In the genomic region with DNA sequence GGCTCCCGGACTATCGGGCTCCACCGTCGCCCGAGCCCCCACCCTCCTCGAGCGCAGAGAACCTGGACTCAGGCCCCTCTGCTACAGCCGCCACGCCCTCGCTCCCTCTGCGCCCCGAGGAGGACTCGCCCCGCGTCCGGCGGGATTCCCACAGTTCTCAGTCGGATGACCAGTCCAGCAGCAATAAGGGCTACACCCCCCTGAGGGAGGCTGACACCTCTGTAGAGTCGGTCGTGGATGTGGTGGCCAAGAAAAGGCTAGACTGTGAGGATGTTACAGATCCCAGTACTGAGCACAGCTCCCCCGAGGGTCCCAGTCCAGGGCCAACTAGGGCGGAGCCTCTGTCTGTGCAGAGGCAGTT, we compare ENCODE assay signal across 9 mouse cellular contexts. TPM values are rescaled to one million over a fixed set of nuclear protein-coding genes. Genes with fewer than 3 reads are reported as not detected.
DNase-seq lines count a peak whose midpoint lies in the region; ATAC-seq and TF ChIP-seq lines count a peak whose summit lies in the region.
"Had no signal": no experiment of that assay in that cellular context is flagged by ENCODE, and none has a peak within 500 bp of the region (broad histone marks: within the 10 kb centered on the region; RNA-seq: fewer than 3 reads in every experiment).

No protein-coding gene starts in this region.

- H3K9ac ChIP-seq in lung, embryonic 14.5 days = peak overlapping the region; percentile 52
- peak overlapping the region; percentile 57 for H3K9ac ChIP-seq in forebrain, embryonic 15.5 days (replicated peaks)
- H3K9ac ChIP-seq in limb, embryonic 12.5 days (replicated peaks) = peak overlapping the region; percentile 67

- no peak for ATAC-seq in lung, embryonic 14.5 days (ENCODE audit: insufficient read depth)
- peak; percentile 45 for ATAC-seq in forebrain, embryonic 15.5 days (replicated peaks)
- peak; percentile 61; the same call in 1 of the 2 replicates for ATAC-seq in limb, embryonic 12.5 days (ENCODE audit: insufficient number of reproducible peaks, insufficient read depth, low FRiP score, low TSS enrichment, low read depth)
- no peak for ATAC-seq in erythroblast, adult 5-6 weeks (replicated peaks; ENCODE audit: low FRiP score, poor library complexity, severe bottlenecking)

- TF ChIP-seq CTCF in lung, embryonic 14.5 days (IDR thresholded peaks at IDR 0.05; ENCODE audit: low read depth) = no peak
- TF ChIP-seq CTCF in small intestine, adult 2 months (IDR thresholded peaks at IDR 0.05; ENCODE audit: extremely low read depth, insufficient read length, insufficient replicate concordance, low read depth, low read length) = no peak

- no peak for TF ChIP-seq POLR2A in small intestine, adult 2 months (IDR thresholded peaks at IDR 0.05; ENCODE audit: low read depth, low read length)

- H3K27ac ChIP-seq in lung, embryonic 14.5 days (ENCODE audit: low read depth) = no peak overlapping the region
- no peak overlapping the region for H3K27ac ChIP-seq in forebrain, embryonic 15.5 days (replicated peaks)
- no peak overlapping the region for H3K27ac ChIP-seq in limb, embryonic 12.5 days
- no peak overlapping the region for H3K27ac ChIP-seq in small intestine, adult 2 months (ENCODE audit: insufficient read depth, low read depth, low read length)

- peak overlapping the region; percentile 53 for H3K4me3 ChIP-seq in lung, embryonic 14.5 days (ENCODE audit: low read depth, low read length)
- peak overlapping the region; percentile 54 for H3K4me3 ChIP-seq in forebrain, embryonic 15.5 days
- H3K4me3 ChIP-seq in limb, embryonic 12.5 days (replicated peaks) = peak overlapping the region; percentile 55
- H3K4me3 ChIP-seq in small intestine, adult 2 months (ENCODE audit: low read depth, low read length) = peak overlapping the region; percentile 51

- H3K4me2 ChIP-seq in lung, embryonic 14.5 days = peak overlapping the region; percentile 98
- peak overlapping the region; percentile 99 for H3K4me2 ChIP-seq in forebrain, embryonic 15.5 days (replicated peaks)
- H3K4me2 ChIP-seq in limb, embryonic 12.5 days = peak overlapping the region; percentile 99

- no peak for DNase-seq in lung, embryonic 14.5 days
- no peak for DNase-seq in lung, postnatal 14 days
- no peak for DNase-seq in thymus, postnatal 0 days (ENCODE audit: low spot score)
- no peak for DNase-seq in gastrocnemius, postnatal 4 days (ENCODE audit: low spot score in 2 of 2)

- H3K36me3 ChIP-seq in lung, embryonic 14.5 days (ENCODE audit: insufficient read depth) = no peaks in the 10 kb centered on the region
- no peaks in the 10 kb centered on the region for H3K36me3 ChIP-seq in forebrain, embryonic 15.5 days
- no peaks in the 10 kb centered on the region for H3K36me3 ChIP-seq in limb, embryonic 12.5 days
- no peaks in the 10 kb centered on the region for H3K36me3 ChIP-seq in small intestine, adult 2 months (ENCODE audit: control insufficient read depth, insufficient read depth, low read length)

- 3% methylated on average over 22 of the region's 22 CpGs for WGBS in lung, embryonic 14.5 days
- 4% methylated on average over 22 of the region's 22 CpGs for WGBS in forebrain, embryonic 15.5 days
- WGBS in limb, embryonic 12.5 days = 2% methylated on average over 22 of the region's 22 CpGs
- 6% methylated on average over 20 of the region's 22 CpGs for WGBS in small intestine, adult 2 months

- peaks cover 6% of the 10 kb centered on the region; the same call in 1 of the 2 replicates for H3K4me1 ChIP-seq in lung, embryonic 14.5 days (ENCODE audit: insufficient read depth)
- peaks cover 26% of the 10 kb centered on the region for H3K4me1 ChIP-seq in forebrain, embryonic 15.5 days
- H3K4me1 ChIP-seq in limb, embryonic 12.5 days (replicated peaks) = peaks cover 35% of the 10 kb centered on the region
- peaks cover 9% of the 10 kb centered on the region for H3K4me1 ChIP-seq in small intestine, adult 2 months (ENCODE audit: control insufficient read depth, insufficient read depth, insufficient read length, low read length)

- H3K9me3 ChIP-seq in lung, embryonic 14.5 days (ENCODE audit: low read depth, low read length) = no peaks in the 10 kb centered on the region
- H3K9me3 ChIP-seq in forebrain, embryonic 15.5 days = no peaks in the 10 kb centered on the region
- no peaks in the 10 kb centered on the region for H3K9me3 ChIP-seq in limb, embryonic 12.5 days

- H3K27me3 ChIP-seq in lung, embryonic 14.5 days (ENCODE audit: insufficient read depth, low read length) = peaks cover 35% of the 10 kb centered on the region
- H3K27me3 ChIP-seq in forebrain, embryonic 15.5 days = peaks cover 10% of the 10 kb centered on the region
- peaks cover 57% of the 10 kb centered on the region for H3K27me3 ChIP-seq in limb, embryonic 12.5 days
- H3K27me3 ChIP-seq in small intestine, adult 2 months (ENCODE audit: control insufficient read depth, insufficient read depth, low read length) = peaks cover 27% of the 10 kb centered on the region

RNA-seq across cellular contexts. Expression of a gene that starts 15.4 kb away (rescaled TPM):
- polyA plus RNA-seq in lung, embryonic 14.5 days (2014; fragmentation: Nextera tagmentation; extraction: Ambion mirVana) = 0.41 and 0.54 TPM in 2 replicates
- 2.3 and 2.8 TPM in 2 replicates for polyA plus RNA-seq in forebrain, embryonic 15.5 days (2015; fragmentation: Nextera tagmentation; extraction: Ambion mirVana)
- polyA plus RNA-seq in limb, embryonic 12.5 days (2016; fragmentation: Nextera tagmentation; extraction: Ambion mirVana) = 3.5 and 4.3 TPM in 2 replicates
- 0.34 and 0.48 TPM in 2 replicates for polyA plus RNA-seq in small intestine, adult 2 months (2012; rRNA removed)
- total RNA-seq in erythroblast, adult 5-6 weeks (2015; ENCODE audit: low replicate concordance) = not detected in 2 replicates
- not detected in 2 replicates for total RNA-seq in erythroblast, adult 5-6 weeks (2017; ENCODE audit: low replicate concordance)
- not detected in 2 replicates for polyA plus RNA-seq in thymus, postnatal 0 days (2015; fragmentation: Nextera tagmentation; extraction: Ambion mirVana)
- under 1 TPM; 0.47 to 0.54 TPM for total RNA-seq in gastrocnemius, postnatal 4 days (2021)
- total RNA-seq: liver, adult 2 months had no signal
- polyA plus RNA-seq: liver, adult 2 months had no signal

Comparison
In these comparisons a context has a peak if more than half of its experiments do, and no peak if none do; other contexts are left out.
1. ATAC-seq: peak in forebrain, embryonic 15.5 days (single experiment) and limb, embryonic 12.5 days (single experiment); none in lung, embryonic 14.5 days (single experiment) and erythroblast, adult 5-6 weeks (single experiment).
2. Peak in every context shown above with its lines, with median percentiles within 50 percentile points of each other: H3K4me2 ChIP-seq, H3K4me3 ChIP-seq and H3K9ac ChIP-seq.